Mouse (Mus musculus): Measurements from ENCODE around the gene Prl6a1.

The Prl6a1 gene

DNA sequence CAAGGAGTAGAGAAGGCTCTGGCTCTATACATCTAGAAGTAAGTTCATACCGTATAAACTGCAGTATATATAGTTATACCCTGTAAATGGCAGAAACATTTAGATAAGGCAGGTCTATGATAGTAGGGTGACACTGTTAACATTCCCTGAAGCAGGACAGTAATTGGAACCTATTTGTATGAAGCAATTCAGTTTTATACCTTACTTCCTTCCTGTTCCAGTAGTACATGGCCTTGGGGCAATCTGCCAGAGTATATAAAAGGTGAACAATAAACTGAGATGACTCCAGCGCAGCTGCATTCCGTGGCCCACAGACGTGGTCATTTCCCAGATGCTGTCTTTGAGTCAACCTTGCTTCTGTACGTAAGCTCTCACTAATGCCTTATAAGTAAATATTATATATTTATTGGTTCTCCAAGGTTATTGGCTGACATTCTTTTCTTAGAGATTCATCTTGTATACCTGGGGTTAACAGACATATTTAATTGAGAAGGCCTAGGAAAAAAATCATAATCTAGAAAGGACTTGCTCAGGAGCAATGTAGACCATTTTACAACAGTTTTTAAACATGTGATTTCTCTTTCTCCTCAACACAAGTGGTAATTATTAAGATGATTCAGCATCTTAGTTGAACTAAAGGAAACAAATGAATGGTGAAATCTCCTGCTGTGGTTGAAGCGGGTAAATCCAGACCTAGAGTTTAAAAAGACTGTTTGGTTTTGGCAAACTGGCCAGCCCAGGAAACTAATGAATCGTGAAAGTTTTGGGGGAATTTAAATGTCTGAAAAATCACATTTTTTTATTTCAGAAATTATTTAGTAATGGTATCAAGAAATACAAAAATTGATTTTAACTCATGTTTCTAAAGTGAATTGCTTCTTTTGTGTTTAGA lies at the start of gene Prl6a1:
Gene Prl6a1, plus strand, starts transcription at position 294 of the 892 bp plus-strand sequence.
- no peak for DNase-seq (ENCODE audit: low spot score in 2 of 2)

DNA sequence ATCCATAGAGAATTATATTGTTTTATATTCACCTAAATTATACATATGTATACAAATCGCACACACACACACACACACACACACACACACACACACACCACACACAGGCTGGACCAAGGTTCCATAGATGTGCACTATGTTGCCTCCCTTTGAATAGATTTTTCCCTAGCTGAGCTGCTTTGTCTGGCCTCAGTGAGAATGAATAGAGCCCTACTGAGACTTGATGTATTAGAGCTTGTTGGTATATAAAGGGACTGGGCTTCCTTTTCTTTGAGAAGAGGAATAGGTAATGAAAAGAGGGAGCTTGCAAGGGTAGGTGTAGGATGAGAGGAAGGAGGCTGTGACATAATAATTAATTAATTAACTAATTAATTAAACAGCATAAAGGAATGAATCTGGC lies 22.6 kb downstream of the Prl6a1 start:
- no peak for DNase-seq (ENCODE audit: low spot score in 2 of 2)

DNA sequence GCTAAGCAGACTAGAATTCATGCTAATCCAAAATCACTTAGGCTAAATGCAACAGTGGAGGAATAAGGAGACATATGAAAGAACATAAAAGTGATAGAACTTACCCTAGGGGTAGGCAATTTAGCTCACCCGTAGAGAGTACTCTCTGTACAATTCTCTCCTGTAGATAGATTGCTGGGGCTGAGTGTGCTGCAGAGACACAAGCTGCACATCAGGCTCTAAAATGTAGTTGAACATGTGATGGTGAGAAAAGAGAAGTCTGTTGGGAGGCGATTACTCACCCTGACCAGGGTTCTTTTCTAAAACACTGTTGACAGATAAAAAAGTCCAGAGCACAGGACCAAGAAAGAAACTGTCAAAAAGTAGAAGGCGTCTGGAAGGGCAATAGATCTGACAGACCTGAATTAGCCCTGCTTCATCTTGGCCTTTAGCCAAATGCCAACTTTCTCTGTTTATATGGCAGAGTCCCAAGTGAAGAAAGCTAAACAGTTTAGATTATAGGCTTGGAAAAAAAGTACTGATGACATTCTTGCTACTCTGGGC lies 30.4 kb downstream of the Prl6a1 start:
- no peak for DNase-seq (ENCODE audit: low spot score in 2 of 2)

DNA sequence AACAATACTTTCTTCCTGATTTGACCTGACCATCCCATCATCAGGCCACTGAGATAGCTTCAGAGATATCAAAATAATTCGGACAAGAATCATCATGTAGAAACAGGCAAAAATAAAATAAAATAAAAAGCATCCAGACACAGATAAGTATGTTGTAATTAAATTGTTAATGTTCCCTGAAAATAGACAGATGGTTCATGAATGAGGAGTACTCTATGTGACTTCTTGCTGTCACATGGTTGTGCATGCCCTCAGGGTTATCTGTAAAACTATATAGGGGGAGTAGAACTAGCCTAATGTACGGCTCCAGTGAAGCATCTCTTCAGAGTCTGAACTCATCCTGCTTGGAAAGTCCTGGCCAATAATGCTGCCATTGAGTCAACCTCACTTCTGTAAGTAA lies 32.9 kb downstream of the Prl6a1 start, which contains the start of gene Prl8a2:
Gene Prl8a2, plus strand, starts transcription at position 301 of the 400 bp plus-strand sequence.
- no peak for DNase-seq (ENCODE audit: low spot score in 2 of 2)
